Mouse (Mus musculus) inflammation-experienced regulatory T-cells, adult 6 months (primary cell): ENCODE data around the gene Ttc37. TPM values are rescaled to one million over a fixed set of nuclear protein-coding genes. Genes with fewer than 3 reads are reported as not detected.

ENCODE experiments used
- ATAC-seq: one replicate; pipeline ENCODE4 v1.8.0; 2017
- polyA plus RNA-seq, 3 experiments: library from polyadenylated mRNA; unstranded; fragments of 100-300 nt; shearing (Covaris generic); gene quantifications; one replicate each; pipeline ENCODE4 v1.2.1; 2017

Gene Ttc37
- polyA plus RNA-seq, 3 experiments from 2014 or later, result 11.8 to 16.4 (median 15.9) TPM

DNA sequence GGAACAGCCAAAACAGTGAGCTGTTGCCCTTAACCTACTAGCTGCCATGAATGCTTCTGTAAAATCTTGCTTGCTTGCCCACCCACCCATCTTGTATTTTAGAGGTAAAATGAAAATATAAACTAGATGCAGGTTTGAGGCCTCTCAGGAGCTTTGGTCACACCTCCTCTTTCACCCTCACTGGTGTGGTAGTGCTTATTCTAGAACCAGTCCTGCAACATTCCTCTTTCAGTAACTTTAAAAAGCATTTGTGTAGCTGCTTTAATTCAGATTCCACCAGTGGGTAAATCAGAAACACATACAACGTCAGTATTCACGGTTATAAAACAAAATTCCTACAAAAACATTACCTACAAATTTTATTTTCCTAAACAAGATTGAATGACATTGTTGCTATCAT is 62.1 kb downstream of the Ttc37 start:
- ATAC-seq, result no peak

DNA sequence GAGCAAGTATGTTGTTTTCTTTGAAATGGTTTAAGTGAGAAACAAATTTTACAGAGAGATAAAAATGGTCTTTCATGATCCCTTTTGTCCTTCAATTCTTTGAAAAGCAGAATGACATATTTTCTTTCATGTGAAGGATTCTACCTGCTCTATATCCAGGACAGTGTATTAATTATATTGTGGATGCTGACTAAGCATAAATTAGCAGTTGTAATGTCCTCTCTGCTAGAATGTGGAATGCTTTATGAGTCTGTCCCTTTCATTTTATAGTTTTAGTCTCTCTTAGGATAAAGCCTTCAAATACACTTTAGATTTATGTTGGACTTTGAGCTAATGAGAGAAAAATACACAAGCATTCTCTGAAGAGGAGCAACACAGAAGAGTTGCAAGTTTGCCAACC is 75.8 kb downstream of the Ttc37 start:
- ATAC-seq, result no peak

DNA sequence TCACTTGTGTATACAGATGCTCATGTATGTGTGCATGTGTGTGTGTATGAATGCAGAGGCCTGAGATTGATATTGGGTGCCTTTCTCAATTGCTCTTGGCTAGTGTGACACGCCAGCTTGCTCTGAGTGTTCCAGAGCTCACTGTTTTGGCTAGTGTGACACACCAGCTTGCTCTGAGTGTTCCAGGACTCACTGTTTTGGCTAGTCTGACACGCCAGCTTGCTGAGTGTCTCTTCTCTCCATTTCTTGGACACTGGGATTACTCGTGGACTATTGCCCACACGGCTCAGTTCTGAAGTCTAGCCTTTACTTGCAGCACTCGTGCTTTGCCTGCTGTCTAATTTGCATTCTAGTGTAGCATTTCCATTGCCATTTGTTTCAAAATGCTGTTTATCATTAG is 80.2 kb downstream of the Ttc37 start:
- no peak for ATAC-seq

DNA sequence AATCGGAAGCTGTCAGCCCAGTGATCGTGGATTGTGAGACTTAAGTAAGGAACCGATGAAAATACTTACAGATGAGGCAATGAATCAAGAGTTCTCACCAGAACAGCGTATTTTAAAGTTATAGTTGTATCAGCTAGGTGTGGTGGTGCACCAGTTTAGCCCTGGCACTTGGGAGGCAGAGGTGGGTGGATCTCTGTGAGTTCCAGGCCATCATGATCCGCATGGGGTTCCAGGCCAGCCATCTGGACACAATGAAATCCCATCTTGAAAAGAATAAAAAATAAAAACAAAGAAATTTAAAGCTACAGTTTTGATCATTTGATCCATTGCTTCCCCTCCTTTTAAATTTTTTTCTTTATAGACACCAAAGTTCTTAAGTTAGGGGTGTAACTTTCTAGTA is 89.1 kb downstream of the Ttc37 start:
- ATAC-seq, result no peak

DNA sequence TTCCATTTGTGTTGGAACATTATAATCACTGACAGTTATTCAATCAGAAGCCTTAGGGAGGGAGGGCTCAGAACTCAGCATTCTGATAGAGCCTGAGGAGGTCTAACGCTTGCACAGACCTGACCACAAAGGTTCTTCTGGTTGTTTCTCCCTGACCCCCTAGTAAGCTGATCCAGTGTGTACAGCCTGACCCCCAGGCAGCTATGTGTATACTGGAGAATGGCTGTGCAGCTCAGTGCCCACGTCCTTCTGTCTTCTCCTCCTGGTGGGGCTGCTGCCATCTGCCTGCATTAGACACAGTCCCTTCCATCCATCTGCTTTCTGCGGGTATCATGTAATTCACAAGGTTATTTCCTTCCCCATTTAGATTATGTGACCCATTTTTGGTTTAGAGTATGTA is 90.7 kb downstream of the Ttc37 start:
- ATAC-seq, result no peak

DNA sequence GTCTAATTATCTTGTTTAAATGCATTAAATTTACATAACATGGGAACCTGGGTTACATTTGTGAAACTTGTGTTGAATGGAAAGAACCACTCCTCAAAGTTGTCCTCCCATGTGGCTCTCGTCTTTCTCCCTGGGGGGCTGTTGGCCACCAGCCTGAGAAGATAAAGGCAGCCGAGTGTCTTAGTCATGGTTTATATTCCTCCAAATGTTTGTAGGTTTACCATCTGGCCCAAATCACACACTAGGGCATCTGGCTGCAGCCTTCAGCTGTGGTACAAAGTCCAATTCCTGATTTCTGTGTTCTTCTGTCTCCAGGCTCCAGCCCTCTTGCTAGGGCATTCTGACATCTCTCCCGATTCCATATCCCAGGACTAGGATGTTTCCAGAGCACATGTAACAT is 91.7 kb downstream of the Ttc37 start:
- no peak for ATAC-seq

DNA sequence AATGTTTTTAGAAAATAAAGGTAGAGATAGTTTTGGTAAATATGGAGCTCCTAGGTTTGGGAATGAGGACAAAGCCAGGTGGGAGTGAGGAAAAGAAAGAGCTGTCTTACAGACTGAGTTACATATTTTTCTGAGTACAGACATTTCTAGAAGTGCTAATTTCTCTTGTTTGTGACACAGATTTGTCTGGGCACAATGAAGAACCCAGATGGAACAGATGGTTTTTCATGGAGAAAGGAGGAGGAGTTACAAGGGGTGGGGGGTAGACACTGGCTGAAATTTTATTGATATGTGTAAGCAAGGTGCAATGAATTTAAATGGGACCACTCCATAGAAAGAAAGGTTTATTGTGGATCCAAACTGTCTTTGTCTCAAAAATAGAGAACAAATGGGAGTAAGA is 96.4 kb downstream of the Ttc37 start:
- no peak for ATAC-seq

DNA sequence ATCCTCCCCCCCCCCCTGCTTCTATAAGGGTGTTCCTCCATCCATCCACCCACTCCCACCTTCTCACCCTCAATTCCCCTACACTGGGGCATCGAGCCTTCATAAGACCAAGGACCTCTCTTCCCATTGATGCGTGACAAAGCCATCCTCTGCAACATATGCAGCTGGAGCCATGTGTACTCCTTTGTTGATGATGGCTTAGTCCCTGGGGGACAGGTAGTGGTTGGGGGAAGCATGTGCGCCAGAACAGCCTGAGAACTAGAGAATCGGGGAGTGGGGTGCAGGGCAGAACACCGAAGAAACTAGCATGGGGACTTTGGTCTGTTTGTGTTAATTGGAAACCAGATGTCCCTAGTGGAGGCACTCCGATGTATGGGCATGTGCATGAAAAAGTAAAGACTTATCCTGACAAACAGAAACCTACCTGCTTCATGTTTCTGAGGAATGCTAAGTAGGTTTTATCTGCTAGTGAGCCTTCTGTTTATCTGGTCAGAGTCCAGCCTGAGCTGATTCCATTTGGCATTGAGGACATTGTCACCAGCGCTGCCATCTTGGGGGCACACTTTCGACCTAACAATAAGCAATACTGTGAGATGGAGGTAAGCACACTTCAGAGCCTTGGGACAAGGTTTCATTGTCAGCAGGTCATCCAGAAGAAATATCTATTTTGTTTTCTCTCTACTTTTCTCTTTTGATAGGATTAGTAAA is 97.1 kb downstream of the Ttc37 start:
- no peak for ATAC-seq

DNA sequence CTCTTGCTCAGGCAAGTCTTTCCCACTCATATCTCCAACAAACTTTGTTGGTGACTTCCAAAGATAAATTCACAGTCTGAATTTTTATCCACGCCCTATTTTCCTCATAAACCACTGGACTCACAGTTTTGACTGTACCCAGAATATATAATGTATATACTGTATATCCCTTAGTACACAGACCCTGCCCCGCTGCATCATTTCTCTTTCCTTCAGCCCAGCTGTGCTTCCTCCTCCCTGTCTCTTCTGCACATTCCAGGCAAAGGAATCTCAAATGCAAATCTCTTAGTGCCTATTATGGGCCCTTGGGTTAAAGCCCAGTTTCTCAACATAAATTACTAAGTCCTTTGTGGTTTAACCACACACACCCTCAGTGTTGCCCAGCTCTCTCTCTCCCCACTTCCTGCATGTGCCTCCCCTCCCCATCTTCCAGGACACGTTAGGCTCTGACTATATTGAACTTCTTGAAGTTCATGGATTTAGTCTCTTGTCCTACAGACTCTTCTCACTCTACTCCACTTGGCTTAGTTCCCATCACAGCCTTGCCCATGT is 98.8 kb downstream of the Ttc37 start:
- ATAC-seq, result no peak

DNA sequence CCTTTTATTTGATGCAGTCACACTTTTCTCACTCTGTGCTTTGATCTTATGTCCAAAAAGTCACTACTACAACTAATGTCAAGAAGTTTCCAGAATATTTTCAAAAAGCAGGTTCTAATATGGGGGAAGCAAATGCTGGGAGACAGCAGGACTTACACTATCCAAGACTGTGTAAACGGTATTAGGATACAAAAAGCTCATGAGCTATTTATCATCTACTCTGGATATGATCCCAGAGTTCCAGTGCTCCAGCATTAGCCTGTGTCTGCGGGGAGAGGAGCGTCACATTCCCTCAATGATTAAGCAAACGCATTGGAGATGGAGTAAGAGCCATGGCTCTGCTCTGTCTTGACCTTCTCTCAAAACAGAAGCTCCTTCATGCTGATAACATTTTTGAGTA is 101.4 kb downstream of the Ttc37 start:
- no peak for ATAC-seq

DNA sequence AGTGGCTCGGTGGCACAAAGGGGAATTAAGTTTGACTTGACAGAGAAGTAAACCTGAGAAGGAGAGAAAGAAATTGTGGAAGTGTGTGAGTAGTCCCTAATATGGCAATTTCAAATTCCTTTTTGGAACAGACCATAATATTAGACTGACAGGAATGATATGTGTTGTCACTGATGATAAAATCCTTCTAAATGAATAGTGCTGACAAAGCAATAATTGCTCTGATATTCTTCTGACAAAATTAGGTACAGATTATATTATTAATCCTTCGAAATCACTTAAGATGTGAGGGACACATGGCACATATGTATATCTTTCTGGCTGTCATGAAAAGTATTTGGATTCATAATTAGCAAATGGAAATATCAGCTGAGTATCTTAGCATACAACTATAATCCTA is 116.4 kb downstream of the Ttc37 start:
- no peak for ATAC-seq

DNA sequence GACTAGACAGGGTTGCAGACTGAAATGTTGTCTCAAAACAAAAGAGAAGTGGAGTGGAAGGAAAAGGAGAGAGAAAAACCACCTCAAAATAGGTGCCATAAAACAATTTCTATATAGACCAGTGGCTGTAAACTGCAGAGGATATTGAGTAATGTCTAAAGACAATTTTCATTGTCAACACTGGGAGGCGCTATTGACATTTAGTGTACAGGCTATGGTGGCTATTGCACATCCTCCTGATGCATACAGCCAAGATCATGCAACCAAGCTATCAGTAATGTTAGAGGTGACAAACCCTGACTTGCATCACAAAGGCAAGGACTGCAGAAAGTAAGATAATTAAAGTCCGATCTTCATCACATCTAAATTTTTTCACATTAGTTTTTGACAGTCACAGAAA is 116.9 kb downstream of the Ttc37 start:
- ATAC-seq, result no peak

Other genes with a start within 250 kb of the Ttc37 start
- under 1 TPM in 1 of 3 experiments, not detected in 2; 0.11 TPM for gene Rhobtb3, start 154.8 kb upstream of the Ttc37 start, polyA plus RNA-seq
- not detected for gene Spata9, start 131.6 kb upstream of the Ttc37 start, polyA plus RNA-seq
- 10 to 100 TPM; 34.8 to 43.8 (median 35.7) TPM for gene Rfesd, start 80.0 kb upstream of the Ttc37 start, polyA plus RNA-seq
- not detected for gene Gpr150, start 41.7 kb upstream of the Ttc37 start, polyA plus RNA-seq
- 10 to 100 TPM in 1 of 3 experiments, 1 to 10 TPM in 2; 5.2 to 11.0 (median 6.3) TPM for gene Arsk, start 74 bp upstream of the Ttc37 start, polyA plus RNA-seq
- not detected for gene Fam81b, start 206.3 kb downstream of the Ttc37 start, polyA plus RNA-seq